Mouse (Mus musculus) layer of hippocampus, adult 8-10 months (tissue): ENCODE data around the gene Crybg1. TPM values are rescaled to one million over a fixed set of nuclear protein-coding genes. Genes with fewer than 3 reads are reported as not detected.

Experiments used
- DNase-seq, 2 experiments: peaks; one replicate each; pipeline ENCODE4 v3.0.0; 2022; ENCODE audit warnings: low spot score in 2 of 2
- total RNA-seq, 4 experiments: library from RNA; stranded (reverse); gene quantifications; 2 replicates each; pipeline ENCODE4 v1.2.4; 2022

Crybg1 gene
- total RNA-seq, 4 experiments from 2014 or later: 0.69 to 0.99 (median 0.91) TPM

DNA sequence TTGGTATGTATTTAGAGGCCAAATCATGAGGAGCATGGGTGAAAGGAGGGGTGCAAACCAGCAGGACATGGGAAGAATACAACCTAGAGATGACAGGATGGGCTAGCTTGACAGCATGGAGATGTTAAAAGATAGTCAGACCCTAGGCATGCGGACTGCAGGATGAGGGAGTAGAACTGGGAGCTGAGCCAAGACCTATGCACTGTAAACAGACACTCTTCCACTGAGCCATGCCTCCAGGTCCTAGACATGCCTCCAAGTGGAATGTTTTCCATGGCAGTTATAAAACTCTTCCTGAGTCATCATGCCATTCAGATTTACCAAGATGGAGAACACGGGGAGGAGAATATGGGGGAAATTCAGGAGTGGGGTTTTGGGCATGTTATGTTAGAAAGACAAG is 53.9 kb downstream of the Crybg1 start:
- no peak for DNase-seq

- DNase-seq: no peak
These were observed 56.9 kb downstream of the Crybg1 start for GRCm38 (mm10) chr10:44091757-44092156.

GRCm38 (mm10) chr10:44080351-44080750 is 68.3 kb downstream of the Crybg1 start:
- no peak for DNase-seq

- no peak for DNase-seq
These were observed 69.7 kb downstream of the Crybg1 start for GRCm38 (mm10) chr10:44078799-44079521.

DNA sequence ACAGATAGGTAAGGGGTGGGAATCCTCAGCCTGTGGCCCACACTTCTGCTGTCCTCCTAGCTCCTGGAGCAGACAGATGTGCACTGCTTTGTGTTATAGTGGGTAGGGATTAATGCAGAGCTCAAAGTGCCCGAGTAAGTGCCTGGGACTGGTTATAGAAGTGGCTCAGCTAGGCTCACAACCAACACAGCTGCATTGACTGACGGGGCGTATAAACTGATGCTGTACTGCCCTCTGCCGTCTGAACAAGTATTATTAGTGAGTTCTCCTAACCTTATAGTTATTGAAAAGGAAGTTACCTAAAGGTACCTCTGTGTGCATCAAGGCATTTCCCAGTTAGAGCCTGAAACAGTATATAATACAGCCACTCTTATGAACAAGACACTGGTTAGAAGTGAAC is 77.6 kb downstream of the Crybg1 start:
- DNase-seq: peak in 1 of 2 experiments; percentile 57

DNA sequence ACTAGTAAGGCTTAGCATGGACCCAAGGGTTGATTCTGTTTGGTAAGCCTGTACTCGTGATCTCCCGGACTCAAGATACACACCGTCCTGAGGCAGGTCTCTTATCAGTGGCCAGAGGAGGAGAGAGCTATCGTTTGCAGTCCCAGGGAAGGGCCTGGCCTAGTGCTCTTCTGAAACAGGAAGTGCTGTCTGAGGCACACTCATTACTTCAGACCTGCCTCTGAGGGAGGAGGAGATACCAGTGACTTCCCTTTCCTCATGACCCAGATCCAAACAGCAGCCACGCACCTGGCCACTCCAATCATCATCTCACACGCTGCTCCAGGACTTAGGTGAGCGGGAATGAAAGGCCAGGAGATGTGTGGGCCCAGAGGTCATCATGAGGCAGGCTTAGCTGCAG is 79.5 kb downstream of the Crybg1 start:
- DNase-seq: no peak

DNA sequence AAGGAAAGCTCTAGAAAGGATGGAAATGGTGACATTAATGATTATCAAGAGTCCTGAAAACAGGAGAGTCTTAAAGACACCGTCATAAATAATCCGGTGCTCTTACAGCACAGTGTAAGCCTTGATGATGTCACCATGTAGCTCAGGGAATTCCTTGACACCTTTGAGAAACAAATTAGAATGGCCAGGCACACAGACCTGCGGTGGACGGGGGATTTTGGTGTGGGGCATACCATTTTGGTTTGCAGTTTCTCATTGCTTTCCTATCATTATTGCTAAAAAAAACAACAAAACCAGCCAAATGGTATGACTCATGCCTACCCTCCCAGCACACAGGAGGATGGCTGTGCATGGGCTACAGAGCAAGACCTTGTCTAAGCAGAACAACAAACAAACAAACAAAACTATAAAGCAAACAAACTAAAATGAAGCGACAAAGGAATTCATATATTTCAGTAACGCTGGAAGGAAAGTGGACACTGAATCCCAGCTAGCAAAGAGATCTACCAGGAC is 82.7 kb downstream of the Crybg1 start:
- DNase-seq: no peak

DNA sequence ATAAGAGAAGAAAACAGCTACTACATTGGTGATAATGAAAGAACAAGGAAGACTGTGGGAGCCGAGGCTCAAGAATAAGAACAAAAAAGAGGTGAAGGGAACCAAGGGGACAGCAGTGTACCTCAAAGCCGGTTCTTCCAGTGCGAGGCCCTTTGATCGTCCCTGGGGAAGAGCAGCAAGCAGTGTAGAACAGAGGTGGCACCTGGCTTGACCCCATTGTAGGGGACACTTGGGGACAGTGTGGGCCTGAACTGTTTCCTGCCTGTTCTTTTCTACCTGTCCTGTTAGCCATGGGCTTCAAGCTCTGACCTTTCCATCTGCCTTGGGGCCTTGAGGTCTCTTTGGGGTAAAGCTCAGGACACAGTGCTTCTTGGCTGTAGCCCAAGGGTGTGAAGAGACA is 85.7 kb downstream of the Crybg1 start:
- DNase-seq: no peak

DNA sequence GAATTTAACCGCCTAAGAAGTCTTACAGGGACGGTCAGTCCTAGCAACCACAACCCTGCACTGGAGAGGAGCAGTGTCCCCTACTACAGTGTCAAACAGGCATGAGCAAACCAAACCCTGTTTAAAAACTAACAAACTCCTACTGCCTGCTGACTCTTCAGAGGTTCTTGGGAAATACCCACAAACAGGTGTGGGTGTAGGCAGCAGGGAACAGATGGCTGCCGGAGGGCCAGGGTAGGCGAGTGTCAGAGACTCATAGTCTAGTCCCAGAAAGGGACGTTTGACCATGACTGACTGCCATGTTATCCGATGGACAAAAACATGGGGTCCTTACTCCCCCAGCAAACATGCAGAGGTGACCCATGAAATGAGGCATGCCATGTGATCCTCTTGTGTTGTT is 97.7 kb downstream of the Crybg1 start:
- peak in 1 of 2 experiments; percentile 9 for DNase-seq

DNA sequence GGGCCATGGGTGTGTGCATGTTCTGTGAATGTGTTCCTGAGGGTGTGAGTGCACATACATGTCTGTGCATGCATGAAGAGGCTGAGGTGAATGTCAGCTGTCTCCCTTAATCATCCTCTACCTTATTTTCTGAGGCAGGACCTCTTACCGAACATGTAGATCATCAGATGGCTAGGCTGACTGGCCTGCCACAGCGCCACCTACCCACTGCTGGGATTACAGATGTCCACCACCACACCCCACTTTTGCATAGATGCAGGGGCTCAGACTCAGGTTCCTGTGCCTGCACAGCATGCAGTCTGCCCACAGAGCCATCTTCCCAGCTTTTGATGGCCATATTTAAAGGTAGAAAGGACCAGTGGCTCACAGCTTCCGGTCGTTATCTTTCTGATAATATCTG is 103.9 kb downstream of the Crybg1 start:
- no peak for DNase-seq

DNA sequence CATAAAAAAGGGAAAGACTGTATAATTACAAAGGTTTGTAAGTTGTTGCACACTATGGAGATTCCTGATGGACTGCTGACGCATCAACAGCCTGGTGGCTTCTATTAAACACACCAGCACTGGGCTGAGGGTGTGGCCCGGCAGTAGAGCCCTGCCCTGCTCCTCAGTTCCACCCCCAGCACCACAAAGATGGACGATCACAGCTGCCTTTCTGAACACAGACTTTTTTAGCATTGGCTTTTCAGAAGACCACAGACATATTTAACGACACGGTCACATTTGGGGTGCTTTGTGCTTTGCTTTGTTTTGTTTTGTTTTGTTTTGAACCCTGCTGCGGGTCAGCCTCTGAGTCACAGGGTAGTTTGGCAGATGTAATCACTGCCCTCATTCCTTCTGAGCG is 105.0 kb downstream of the Crybg1 start:
- no peak for DNase-seq

GRCm38 (mm10) chr10:44039185-44039584 is 109.5 kb downstream of the Crybg1 start:
- DNase-seq: no peak

- DNase-seq: no peak
These were observed 110.6 kb downstream of the Crybg1 start for GRCm38 (mm10) chr10:44037918-44038544.

DNA sequence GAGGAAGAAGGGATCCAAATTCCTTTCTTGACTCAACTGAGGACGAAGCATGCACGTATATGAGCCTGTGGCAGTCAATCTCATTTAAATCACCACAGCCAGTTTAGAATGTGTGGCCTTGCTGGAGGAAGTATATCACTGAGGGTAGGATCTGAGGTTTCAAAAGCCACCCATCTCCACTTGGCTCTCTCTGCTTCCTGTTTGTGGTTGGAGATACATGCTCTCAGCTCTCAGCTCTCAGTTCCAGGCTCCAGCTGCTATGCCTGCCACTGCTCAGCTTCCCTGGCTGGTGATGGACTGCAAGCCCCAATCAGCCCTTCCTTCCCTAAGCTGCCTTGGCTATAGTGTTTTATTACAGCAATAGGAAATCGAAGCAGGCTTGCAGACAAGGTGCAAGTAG is 119.1 kb downstream of the Crybg1 start:
- DNase-seq: no peak

- no peak for DNase-seq
These were observed 121.4 kb downstream of the Crybg1 start for GRCm38 (mm10) chr10:44027226-44027625.

GRCm38 (mm10) chr10:44026105-44026504 is 122.5 kb downstream of the Crybg1 start:
- no peak for DNase-seq

GRCm38 (mm10) chr10:44024705-44025104 is 123.9 kb downstream of the Crybg1 start:
- DNase-seq: no peak

- no peak for DNase-seq
These were observed 128.5 kb downstream of the Crybg1 start for GRCm38 (mm10) chr10:44020141-44020540.

DNA sequence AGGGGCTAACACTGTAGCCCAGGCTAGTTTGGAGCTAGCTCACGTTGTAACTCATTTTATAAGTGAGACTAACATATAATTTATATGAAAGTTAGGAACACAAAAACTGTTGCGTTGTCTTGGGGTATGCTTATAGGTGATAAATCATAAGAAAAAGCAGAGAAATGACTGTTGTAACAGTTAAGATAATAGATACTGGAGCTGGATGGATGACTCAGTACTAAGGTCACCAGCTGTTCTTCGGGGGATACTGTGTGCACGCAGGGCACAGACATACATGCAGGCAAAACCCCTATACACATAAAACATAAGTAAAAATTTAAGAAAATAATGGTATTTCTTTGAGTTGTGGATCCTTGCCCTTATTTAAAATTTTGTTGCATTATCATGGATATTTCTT is 130.1 kb downstream of the Crybg1 start:
- no peak for DNase-seq

- DNase-seq: no peak
These were observed 133.0 kb downstream of the Crybg1 start for GRCm38 (mm10) chr10:44015631-44016030.

DNA sequence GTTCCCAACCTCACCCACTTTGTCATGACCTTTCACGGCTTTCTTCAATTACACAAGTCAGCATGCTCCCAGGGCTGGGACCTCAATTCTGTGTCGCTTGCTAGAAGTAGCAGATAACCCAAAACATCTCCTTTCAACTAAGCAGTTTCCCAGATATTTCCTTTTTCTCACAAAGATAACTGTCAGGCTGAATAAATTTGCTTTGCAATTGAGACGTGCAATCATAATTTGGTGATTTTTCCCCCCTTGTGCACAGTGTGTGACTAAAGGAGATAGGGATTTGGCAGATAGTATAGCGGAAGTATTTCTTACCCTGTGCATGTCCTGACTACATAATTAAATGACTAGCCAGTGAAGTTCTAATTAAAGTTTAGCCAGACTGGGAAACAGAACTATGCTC is 134.8 kb downstream of the Crybg1 start:
- DNase-seq: no peak

GRCm38 (mm10) chr10:44011408-44011807 is 137.2 kb downstream of the Crybg1 start:
- no peak for DNase-seq

- no peak for DNase-seq
These were observed 139.8 kb downstream of the Crybg1 start for GRCm38 (mm10) chr10:44008808-44009207.
